In genomic region chr1:63696861-63697260, GRCm38 (mm10) we compare ENCODE assay signal across 18 mouse cellular contexts. TPM values are rescaled to one million over a fixed set of nuclear protein-coding genes. Genes with fewer than 3 reads are reported as not detected.
"Had no signal": no experiment of that assay in that cellular context is flagged by ENCODE, and none has a peak within 500 bp of the region (broad histone marks: within the 10 kb centered on the region; RNA-seq: fewer than 3 reads in every experiment).

No protein-coding gene starts in this region.

- ATAC-seq: liver, postnatal 0 days; midbrain, embryonic 16.5 days had no signal

- H3K9me3 ChIP-seq: kidney, embryonic 15.5 days; limb, embryonic 12.5 days; liver, embryonic 13.5 days; lung, embryonic 15.5 days; megakaryocyte, embryonic 14.5 days; midbrain, embryonic 12.5 days had no signal

- H3K27ac ChIP-seq: kidney, embryonic 15.5 days; left cerebral cortex, adult 2 months; limb, embryonic 12.5 days; liver, embryonic 13.5 days; lung, embryonic 15.5 days; macrophage; midbrain, embryonic 12.5 days; stomach, postnatal 0 days had no signal

- H3K36me3 ChIP-seq: kidney, embryonic 15.5 days; limb, embryonic 12.5 days; liver, embryonic 13.5 days; lung, embryonic 15.5 days; midbrain, embryonic 12.5 days had no signal

- H3K9ac ChIP-seq: kidney, embryonic 15.5 days; limb, embryonic 12.5 days; liver, embryonic 13.5 days; liver, postnatal 0 days; lung, embryonic 15.5 days; midbrain, embryonic 12.5 days had no signal

- H3K4me2 ChIP-seq: kidney, embryonic 15.5 days; limb, embryonic 12.5 days; liver, embryonic 13.5 days; lung, embryonic 15.5 days; midbrain, embryonic 12.5 days had no signal

- H3K4me1 ChIP-seq: kidney, embryonic 15.5 days; limb, embryonic 12.5 days; liver, embryonic 13.5 days; lung, embryonic 15.5 days; megakaryocyte, embryonic 14.5 days; midbrain, embryonic 12.5 days had no signal

- H3K27me3 ChIP-seq: kidney, embryonic 15.5 days; liver, embryonic 13.5 days; lung, embryonic 15.5 days; megakaryocyte, embryonic 14.5 days; midbrain, embryonic 12.5 days had no signal

- DNase-seq: kidney, postnatal 25 days; liver; liver, embryonic 13.5 days; liver, postnatal 0 days; lung, postnatal 14 days; right cerebral cortex, adult 18-20 months; right cerebral cortex, postnatal 25 days had no signal

- H3K4me3 ChIP-seq: kidney, embryonic 15.5 days; left cerebral cortex, adult 2 months; limb, embryonic 12.5 days; liver, embryonic 13.5 days; lung, embryonic 15.5 days; megakaryocyte, embryonic 14.5 days; midbrain, embryonic 12.5 days had no signal

RNA-seq across cellular contexts. Expression of gene Dytn, which starts 10.1 kb away (rescaled TPM):
- total RNA-seq: layer of hippocampus, postnatal 25 days had no signal
- polyA plus RNA-seq: kidney, embryonic 15.5 days; limb, embryonic 12.5 days; liver, embryonic 13.5 days; liver, postnatal 0 days; lung, embryonic 15.5 days; macrophage; midbrain, embryonic 12.5 days; neural tube, embryonic 14.5 days; stomach, postnatal 0 days had no signal

RNA-seq across cellular contexts. Expression of gene Mdh1b, which starts 33.3 kb away (rescaled TPM):
- polyA plus RNA-seq: limb, embryonic 12.5 days; liver, embryonic 13.5 days; liver, postnatal 0 days; macrophage; stomach, postnatal 0 days had no signal
